Mouse (Mus musculus) heart, postnatal 0 days (tissue): ENCODE results near the gene Pkn3. TPM values are rescaled to one million over a fixed set of nuclear protein-coding genes. Genes with fewer than 3 reads are reported as not detected.

Experiments used
- ATAC-seq: fragments of 200-750 bp; cut with Nextera tagmentation; 2 replicates; pipeline ENCODE4 v1.8.0; 2017; ENCODE audit warnings: low read depth, moderate number of reproducible peaks, moderate library complexity; ENCODE audit not compliant: insufficient read depth
- DNase-seq: peaks from one replicate; pipeline ENCODE4 v3.0.0-alpha.2; 2016; ENCODE audit warnings: low spot score
- H3K27ac ChIP-seq: fragments of 300-500 bp; sonication (generic); 2 replicates; pipeline ENCODE4 v1.5.1; 2014; ENCODE audit warnings: low read depth, mild to moderate bottlenecking
- H3K27me3 ChIP-seq: fragments of 300-500 bp; sonication (generic); 2 replicates; pipeline ENCODE4 v1.6.1; 2014; ENCODE audit warnings: low read length, mixed read lengths; ENCODE audit not compliant: control insufficient read depth, insufficient read depth
- H3K36me3 ChIP-seq: fragments of 300-500 bp; sonication (generic); replicated peaks from 2 replicates; pipeline ENCODE4 v1.6.1; 2014; ENCODE audit warnings: low read length, mixed read lengths; ENCODE audit not compliant: control insufficient read depth, insufficient read depth
- H3K4me1 ChIP-seq: fragments of 300-500 bp; sonication (generic); 2 replicates; pipeline ENCODE4 v1.6.1; 2014; ENCODE audit warnings: antibody characterized with exemption; ENCODE audit not compliant: control insufficient read depth, insufficient read depth
- H3K4me2 ChIP-seq: fragments of 300-500 bp; sonication (generic); 2 replicates; pipeline ENCODE4 v1.6.1; 2014; ENCODE audit warnings: low read depth, mild to moderate bottlenecking, low read length, moderate library complexity
- H3K4me3 ChIP-seq: fragments of 300-500 bp; sonication (generic); 2 replicates; pipeline ENCODE4 v1.5.1; 2014; ENCODE audit warnings: low read depth, low read length
- H3K9ac ChIP-seq: fragments of 300-500 bp; sonication (generic); replicated peaks from 2 replicates; pipeline ENCODE4 v1.6.1; 2014; ENCODE audit warnings: low read depth, low read length, mixed read lengths
- H3K9me3 ChIP-seq: fragments of 300-500 bp; sonication (generic); replicated peaks from 2 replicates; pipeline ENCODE4 v1.6.1; 2016; ENCODE audit warnings: low read length; ENCODE audit not compliant: control insufficient read depth
- CTCF ChIP-seq: IDR thresholded peaks from 2 replicates; pipeline ENCODE4 v1.5.1; 2016; ENCODE audit warnings: antibody characterized with exemption, control low read depth, low read depth
- EP300 ChIP-seq: IDR thresholded peaks from 2 replicates; pipeline ENCODE4 v1.6.1; 2016; ENCODE audit warnings: antibody characterized with exemption, low read depth
- WGBS: fragments of 180-500 bp; shearing (Covaris S2); extraction: QIAGEN DNeasy Blood & Tissue Kit; methylation state at CpG from one replicate; pipeline ENCODE4 v1.1.7; 2014; 5-methylcytosine and 5-hydroxymethylcytosine counted together
- polyA plus RNA-seq: library from polyadenylated mRNA; unstranded; fragments of >200 nt; fragmentation: Nextera tagmentation; extraction: Ambion mirVana; gene quantifications from 2 replicates; pipeline ENCODE4 v1.2.1, GENCODE M21; 2015
- total RNA-seq: library from RNA; depleted of rRNA; stranded (reverse); fragments of >200 nt; gene quantifications from 2 replicates; pipeline ENCODE4 v1.2.3, GENCODE M21; 2014; ENCODE audit warnings: low replicate concordance

Gene Pkn3
- total and polyA plus RNA-seq, 2 experiments from 2014 or later, result 5.7 to 18.9 TPM

GRCm38 (mm10) chr2:30073285-30073684 is 4.2 kb upstream of the Pkn3 start:
- Histone ChIP-seq H3K27ac (no peak overlapping the region), H3K9me3 (no peaks in the 10 kb centered on the region), H3K4me3 (no peak overlapping the region), H3K36me3 (peaks cover 37% of the 10 kb centered on the region), H3K4me1 (0 out of 2 replicates have a peak, but pooled peaks cover 2% of the 10 kb centered on the region), H3K27me3 (no peaks in the 10 kb centered on the region), H3K4me2 (no peak overlapping the region), H3K9ac (no peak overlapping the region)
- ATAC-seq (no peak), DNase-seq (no peak)
- TF ChIP-seq EP300 (no peak), CTCF (no peak)
- 72% methylated on average over 3 of the region's 3 CpGs for WGBS

GRCm38 (mm10) chr2:30075625-30076024 is 1.9 kb upstream of the Pkn3 start:
- H3K27me3 ChIP-seq, result no peaks in the 10 kb centered on the region
- H3K9ac ChIP-seq, result no peak overlapping the region
- H3K27ac ChIP-seq, result no peak overlapping the region
- TF ChIP-seq EP300, result no peak
- no peak for TF ChIP-seq CTCF
- no peak overlapping the region for H3K4me3 ChIP-seq
- H3K36me3 ChIP-seq, result peaks cover 15% of the 10 kb centered on the region
- no peak for DNase-seq
- H3K4me2 ChIP-seq, result no peak overlapping the region
- no peak for ATAC-seq
- WGBS, result 69% methylated on average over 3 of the region's 3 CpGs
- H3K4me1 ChIP-seq, result 0 out of 2 replicates have a peak, but pooled peaks cover 3% of the 10 kb centered on the region
- no peaks in the 10 kb centered on the region for H3K9me3 ChIP-seq

- ATAC-seq (no peak), DNase-seq (no peak)
- no peak overlapping the region for H3K27ac ChIP-seq
- WGBS, result 91% methylated on average over 8 of the region's 9 CpGs
- no peaks in the 10 kb centered on the region for H3K9me3 ChIP-seq
- 0 out of 2 replicates have a peak, but pooled peaks cover 3% of the 10 kb centered on the region for H3K4me1 ChIP-seq
- H3K27me3 ChIP-seq, result no peaks in the 10 kb centered on the region
- no peak overlapping the region for H3K4me3 ChIP-seq
- no peak overlapping the region for H3K4me2 ChIP-seq
- TF ChIP-seq CTCF (no peak), EP300 (no peak)
- no peak overlapping the region for H3K9ac ChIP-seq
- peaks cover 14% of the 10 kb centered on the region for H3K36me3 ChIP-seq
These were observed 1.0 kb upstream of the Pkn3 start for GRCm38 (mm10) chr2:30076439-30076838.

GRCm38 (mm10) chr2:30076959-30077358 is 525 bp upstream of the Pkn3 start:
- H3K27ac ChIP-seq, result peak overlapping the region; percentile 21; the same call in 1 of the 2 replicates
- ATAC-seq, result peak; percentile 2; the same call in 1 of the 2 replicates
- no peak for DNase-seq
- WGBS, result 65% methylated on average over 6 of the region's 6 CpGs
- no peak overlapping the region for H3K4me3 ChIP-seq
- no peak for TF ChIP-seq CTCF
- no peak for TF ChIP-seq EP300
- no peaks in the 10 kb centered on the region for H3K27me3 ChIP-seq
- H3K4me1 ChIP-seq, result 0 out of 2 replicates have a peak, but pooled peaks cover 3% of the 10 kb centered on the region
- H3K9me3 ChIP-seq, result no peaks in the 10 kb centered on the region
- H3K36me3 ChIP-seq, result peaks cover 11% of the 10 kb centered on the region
- H3K4me2 ChIP-seq, result peak overlapping the region; percentile 79
- no peak overlapping the region for H3K9ac ChIP-seq

GRCm38 (mm10) chr2:30078349-30078712 is 847 bp downstream of the Pkn3 start:
- 21% methylated on average over 10 of the region's 10 CpGs for WGBS
- peak; percentile 51 for ATAC-seq
- H3K4me3 ChIP-seq, result peak overlapping the region; percentile 52

DNA sequence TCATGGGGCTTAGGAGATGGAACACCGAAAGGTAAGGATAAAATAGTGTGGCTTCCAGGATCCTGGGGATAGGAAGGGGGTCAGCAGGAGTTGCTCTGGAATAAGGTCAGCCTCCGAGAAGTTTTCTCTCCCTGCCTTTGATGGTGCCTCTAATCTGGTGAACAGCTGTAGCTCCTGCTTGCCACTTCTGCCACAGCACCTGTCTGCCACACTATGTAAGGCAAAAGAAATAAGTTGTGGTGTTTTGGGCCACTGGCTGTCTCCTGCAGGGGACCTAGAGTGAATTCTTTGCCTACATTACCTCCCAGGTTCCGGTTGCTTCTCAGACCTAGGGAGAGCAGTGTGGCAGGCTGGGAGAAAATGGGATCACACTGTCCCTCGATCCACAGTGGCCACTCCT is 1.3 kb downstream of the Pkn3 start:
- peak overlapping the region; percentile 79 for H3K4me2 ChIP-seq
- ATAC-seq (no peak), DNase-seq (no peak)
- 0 out of 2 replicates have a peak, but pooled peaks cover 3% of the 10 kb centered on the region for H3K4me1 ChIP-seq
- 64% methylated on average over 4 of the region's 4 CpGs for WGBS
- no peak for TF ChIP-seq CTCF
- TF ChIP-seq EP300, result no peak
- no peak overlapping the region for H3K4me3 ChIP-seq
- peak overlapping the region; percentile 70 for H3K27ac ChIP-seq
- H3K27me3 ChIP-seq, result no peaks in the 10 kb centered on the region
- no peaks in the 10 kb centered on the region for H3K9me3 ChIP-seq
- peak overlapping the region; percentile 42 for H3K9ac ChIP-seq
- no peaks in the 10 kb centered on the region for H3K36me3 ChIP-seq

More at GRCm38 (mm10) chr2:30078349-30078712, 847 bp downstream of the Pkn3 start:
- H3K9me3 ChIP-seq, result no peaks in the 10 kb centered on the region
- no peaks in the 10 kb centered on the region for H3K27me3 ChIP-seq
- H3K4me2 ChIP-seq, result peak overlapping the region; percentile 79
- DNase-seq, result peak; percentile 56
- peak overlapping the region; percentile 42; the same call in 1 of the 2 replicates for H3K9ac ChIP-seq
- TF ChIP-seq CTCF (no peak), EP300 (no peak)
- peak overlapping the region; percentile 70 for H3K27ac ChIP-seq
- 0 out of 2 replicates have a peak, but pooled peaks cover 3% of the 10 kb centered on the region for H3K4me1 ChIP-seq
- 0 out of 2 replicates have a peak, but pooled peaks cover under 1% of the 10 kb centered on the region for H3K36me3 ChIP-seq
